Mouse (Mus musculus): Measurements from ENCODE around the gene Sacm1l. TPM values are rescaled to one million over a fixed set of nuclear protein-coding genes. Genes with fewer than 3 reads are reported as not detected.

Gene Sacm1l
- polyA plus RNA-seq, 1 experiment from 2014 or later: 55.2 TPM

- no peak overlapping the region for H3K9ac ChIP-seq (ENCODE audit: low read depth, low read length)
- no peak overlapping the region for H3K4me3 ChIP-seq (replicated peaks; ENCODE audit: low read depth, low read length)
- ATAC-seq (replicated peaks; ENCODE audit: low FRiP score, low read depth) (no peak), DNase-seq (ENCODE audit: low spot score) (no peak)
- no peak overlapping the region for H3K27ac ChIP-seq
- H3K9me3 ChIP-seq (replicated peaks; ENCODE audit: low read length): no peaks in the 10 kb centered on the region
- H3K27me3 ChIP-seq (ENCODE audit: insufficient read depth, low read length): no peaks in the 10 kb centered on the region
- no peak for TF ChIP-seq CTCF (IDR thresholded peaks at IDR 0.05; ENCODE audit: low read depth)
- peaks cover 7% of the 10 kb centered on the region; the same call in 1 of the 2 replicates for H3K36me3 ChIP-seq (ENCODE audit: insufficient read depth, low read length)
- H3K4me2 ChIP-seq (ENCODE audit: low read length): no peak overlapping the region
- 93% methylated on average over 4 of the region's 4 CpGs for WGBS
- H3K4me1 ChIP-seq (replicated peaks; ENCODE audit: insufficient read depth, low read length): peaks cover 31% of the 10 kb centered on the region
These were observed 44.0 kb upstream of the Sacm1l start for GRCm38 (mm10) chr9:123485561-123485960.

- Histone ChIP-seq H3K36me3 (ENCODE audit: insufficient read depth, low read length) (peaks cover 7% of the 10 kb centered on the region; the same call in 1 of the 2 replicates), H3K4me1 (replicated peaks; ENCODE audit: insufficient read depth, low read length) (peaks cover 34% of the 10 kb centered on the region), H3K4me2 (ENCODE audit: low read length) (no peak overlapping the region), H3K27me3 (ENCODE audit: insufficient read depth, low read length) (no peaks in the 10 kb centered on the region), H3K27ac (no peak overlapping the region), H3K9ac (ENCODE audit: low read depth, low read length) (no peak overlapping the region), H3K9me3 (replicated peaks; ENCODE audit: low read length) (no peaks in the 10 kb centered on the region), H3K4me3 (replicated peaks; ENCODE audit: low read depth, low read length) (no peak overlapping the region)
- TF ChIP-seq CTCF (IDR thresholded peaks at IDR 0.05; ENCODE audit: low read depth): no peak
- DNase-seq (ENCODE audit: low spot score) (no peak), ATAC-seq (replicated peaks; ENCODE audit: low FRiP score, low read depth) (no peak)
- WGBS: 74% methylated on average over 3 of the region's 3 CpGs
These were observed 42.9 kb upstream of the Sacm1l start for GRCm38 (mm10) chr9:123486635-123487034.

GRCm38 (mm10) chr9:123489073-123489472, 40.5 kb upstream of the Sacm1l start:
- no peaks in the 10 kb centered on the region for H3K36me3 ChIP-seq (ENCODE audit: insufficient read depth, low read length)
- no peak overlapping the region for H3K9ac ChIP-seq (ENCODE audit: low read depth, low read length)
- no peak for ATAC-seq (replicated peaks; ENCODE audit: low FRiP score, low read depth)
- no peaks in the 10 kb centered on the region for H3K9me3 ChIP-seq (replicated peaks; ENCODE audit: low read length)
- DNase-seq (ENCODE audit: low spot score): no peak
- H3K4me3 ChIP-seq (replicated peaks; ENCODE audit: low read depth, low read length): no peak overlapping the region
- H3K4me2 ChIP-seq (ENCODE audit: low read length): no peak overlapping the region
- 37% methylated on average over 2 of the region's 2 CpGs for WGBS
- no peaks in the 10 kb centered on the region for H3K27me3 ChIP-seq (ENCODE audit: insufficient read depth, low read length)
- peaks cover 35% of the 10 kb centered on the region for H3K4me1 ChIP-seq (replicated peaks; ENCODE audit: insufficient read depth, low read length)
- TF ChIP-seq CTCF (IDR thresholded peaks at IDR 0.05; ENCODE audit: low read depth): no peak
- peak overlapping the region; percentile 72; the same call in 1 of the 2 replicates for H3K27ac ChIP-seq

- H3K4me1 ChIP-seq (replicated peaks; ENCODE audit: insufficient read depth, low read length): peaks cover 35% of the 10 kb centered on the region
- H3K4me3 ChIP-seq (replicated peaks; ENCODE audit: low read depth, low read length): no peak overlapping the region
- peak; percentile 33 for DNase-seq (ENCODE audit: low spot score)
- peak overlapping the region; percentile 21 for H3K4me2 ChIP-seq (ENCODE audit: low read length)
- 0 out of 2 replicates have a peak overlapping the region, but pooled peaks have one; percentile 4 for H3K9ac ChIP-seq (ENCODE audit: low read depth, low read length)
- H3K27me3 ChIP-seq (ENCODE audit: insufficient read depth, low read length): no peaks in the 10 kb centered on the region
- no peaks in the 10 kb centered on the region for H3K36me3 ChIP-seq (ENCODE audit: insufficient read depth, low read length)
- no peaks in the 10 kb centered on the region for H3K9me3 ChIP-seq (replicated peaks; ENCODE audit: low read length)
- TF ChIP-seq CTCF (IDR thresholded peaks at IDR 0.05; ENCODE audit: low read depth): no peak
- WGBS: 34% methylated on average over 9 of the region's 9 CpGs
- peak overlapping the region; percentile 72 for H3K27ac ChIP-seq
- ATAC-seq (replicated peaks; ENCODE audit: low FRiP score, low read depth): no peak
These were observed 39.7 kb upstream of the Sacm1l start for GRCm38 (mm10) chr9:123489727-123490343.

- ATAC-seq (replicated peaks; ENCODE audit: low FRiP score, low read depth) (0 out of 2 replicates have a peak, but pooled peaks have one; percentile 30), DNase-seq (ENCODE audit: low spot score) (peak; percentile 41)
- Histone ChIP-seq H3K27me3 (ENCODE audit: insufficient read depth, low read length) (no peaks in the 10 kb centered on the region), H3K4me1 (replicated peaks; ENCODE audit: insufficient read depth, low read length) (peaks cover 35% of the 10 kb centered on the region), H3K4me2 (ENCODE audit: low read length) (no peak overlapping the region), H3K27ac (0 out of 2 replicates have a peak overlapping the region, but pooled peaks have one; percentile 36), H3K9ac (ENCODE audit: low read depth, low read length) (no peak overlapping the region), H3K9me3 (replicated peaks; ENCODE audit: low read length) (no peaks in the 10 kb centered on the region), H3K4me3 (replicated peaks; ENCODE audit: low read depth, low read length) (no peak overlapping the region), H3K36me3 (ENCODE audit: insufficient read depth, low read length) (no peaks in the 10 kb centered on the region)
- WGBS: 64% methylated on average over 5 of the region's 5 CpGs
- TF ChIP-seq CTCF (IDR thresholded peaks at IDR 0.05; ENCODE audit: low read depth): no peak
These were observed 38.6 kb upstream of the Sacm1l start for GRCm38 (mm10) chr9:123490930-123491329.

DNA sequence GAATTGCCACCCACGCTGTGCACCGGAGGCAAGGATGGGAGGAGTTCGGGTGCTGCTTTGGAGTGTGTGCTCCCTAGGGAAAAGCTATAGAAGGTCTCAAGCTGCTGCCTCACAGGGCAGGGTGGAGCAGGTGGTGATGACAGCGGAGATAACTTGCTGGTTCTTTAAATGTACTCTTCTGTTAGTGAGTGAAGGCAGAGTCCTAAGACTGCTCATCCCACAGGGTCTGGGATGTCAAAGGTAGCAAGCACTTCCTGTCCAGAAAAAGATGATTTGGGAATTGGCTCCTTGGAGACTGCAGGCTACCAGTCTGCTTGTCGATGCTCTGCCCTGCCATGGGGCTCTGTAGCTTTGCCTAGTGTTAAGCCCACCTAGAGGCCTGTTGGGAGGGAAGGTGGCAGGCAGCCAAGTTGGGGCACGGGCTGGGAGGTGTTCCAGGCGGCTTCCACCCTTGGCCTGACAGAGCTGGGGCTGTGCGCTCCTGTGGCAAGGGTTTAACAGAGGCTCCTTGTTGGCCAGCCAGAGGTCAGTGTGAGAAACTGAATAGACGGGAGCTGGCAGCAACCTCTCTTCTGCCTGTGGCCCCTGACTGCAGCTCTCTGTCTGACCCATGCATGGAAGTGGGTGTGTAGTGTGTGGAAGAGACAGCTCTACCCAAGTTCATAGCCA, 37.5 kb upstream of the Sacm1l start:
- peak; percentile 48 for ATAC-seq (replicated peaks; ENCODE audit: low FRiP score, low read depth)
- Histone ChIP-seq H3K9ac (ENCODE audit: low read depth, low read length) (no peak overlapping the region), H3K4me2 (ENCODE audit: low read length) (no peak overlapping the region), H3K27ac (no peak overlapping the region), H3K36me3 (ENCODE audit: insufficient read depth, low read length) (no peaks in the 10 kb centered on the region), H3K4me1 (replicated peaks; ENCODE audit: insufficient read depth, low read length) (peaks cover 32% of the 10 kb centered on the region), H3K4me3 (replicated peaks; ENCODE audit: low read depth, low read length) (no peak overlapping the region), H3K27me3 (ENCODE audit: insufficient read depth, low read length) (no peaks in the 10 kb centered on the region), H3K9me3 (replicated peaks; ENCODE audit: low read length) (no peaks in the 10 kb centered on the region)
- WGBS: 66% methylated on average over 9 of the region's 9 CpGs
- no peak for DNase-seq (ENCODE audit: low spot score)
- TF ChIP-seq CTCF (IDR thresholded peaks at IDR 0.05; ENCODE audit: low read depth): no peak

Data from kidney, postnatal 0 days (tissue).